Mouse (Mus musculus) yolk sac, embryonic 10.5 days (tissue): Measurements from ENCODE around the gene Psma6.
"Not testable (repeated sequence)": the region's sequence is repeated elsewhere in the genome, so short reads cannot be mapped to it uniquely, and the experiment has no call there.

ENCODE experiments used
- DNase-seq: peaks from one replicate; pipeline ENCODE4 v3.0.0-alpha.2; 2017; ENCODE audit warnings: low spot score

The Psma6 gene

DNA sequence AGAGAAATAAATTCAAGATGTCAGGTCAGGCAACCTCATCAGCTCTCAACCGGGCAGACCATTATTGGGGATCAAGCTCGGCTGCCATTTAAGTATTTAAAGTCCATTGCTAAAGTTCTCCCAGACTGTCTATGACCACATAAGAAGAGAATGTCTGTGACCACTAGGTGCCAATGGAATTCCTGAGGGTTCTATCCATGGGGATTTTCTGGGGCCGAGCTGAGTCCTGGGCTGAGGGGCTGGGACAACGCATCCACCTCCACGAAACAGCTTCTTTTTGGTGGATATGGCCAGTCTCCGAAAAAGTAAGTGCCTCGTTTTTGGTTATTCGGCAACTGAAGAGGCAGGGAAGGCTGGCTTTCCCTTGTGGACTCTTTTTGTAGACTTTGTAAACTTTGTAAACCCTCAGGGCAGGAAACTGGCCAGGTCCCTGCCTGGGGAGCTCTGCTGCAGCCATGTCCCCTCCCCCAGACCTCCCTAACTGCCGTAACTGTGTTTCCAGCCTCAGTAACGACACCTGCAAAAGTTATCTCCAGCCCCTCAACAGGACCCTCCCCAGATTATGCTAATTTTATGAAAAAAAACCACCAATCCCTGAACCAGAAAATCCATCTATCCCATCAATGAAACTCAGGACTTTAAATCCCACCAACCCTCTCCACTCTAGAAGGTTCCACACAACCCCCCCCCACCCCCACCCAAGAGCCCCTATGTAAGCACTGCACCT lies at the start of gene Psma6:
Gene Psma6, plus strand, starts transcription at position 200 of the 727 bp plus-strand sequence.
- no peak for DNase-seq

DNA sequence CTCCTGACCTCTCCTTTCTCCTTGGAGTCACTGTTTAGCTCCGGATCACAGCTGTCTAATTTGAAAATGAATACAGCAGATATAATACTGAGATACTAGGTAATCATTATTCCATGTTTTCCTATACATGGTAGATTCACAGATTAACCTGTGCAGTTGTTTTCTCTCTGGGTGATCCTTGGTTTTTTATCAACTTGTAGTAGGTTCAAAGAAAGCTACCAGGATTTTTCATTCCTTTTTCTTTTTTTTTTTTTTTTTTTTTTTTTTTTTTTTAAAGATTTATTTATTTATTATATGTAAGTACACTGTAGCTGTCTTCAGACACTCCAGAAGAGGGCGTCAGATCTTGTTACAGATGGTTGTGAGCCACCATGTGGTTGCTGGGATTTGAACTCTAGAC lies 45.5 kb upstream of the Psma6 start:
- not testable (repeated sequence) for DNase-seq

DNA sequence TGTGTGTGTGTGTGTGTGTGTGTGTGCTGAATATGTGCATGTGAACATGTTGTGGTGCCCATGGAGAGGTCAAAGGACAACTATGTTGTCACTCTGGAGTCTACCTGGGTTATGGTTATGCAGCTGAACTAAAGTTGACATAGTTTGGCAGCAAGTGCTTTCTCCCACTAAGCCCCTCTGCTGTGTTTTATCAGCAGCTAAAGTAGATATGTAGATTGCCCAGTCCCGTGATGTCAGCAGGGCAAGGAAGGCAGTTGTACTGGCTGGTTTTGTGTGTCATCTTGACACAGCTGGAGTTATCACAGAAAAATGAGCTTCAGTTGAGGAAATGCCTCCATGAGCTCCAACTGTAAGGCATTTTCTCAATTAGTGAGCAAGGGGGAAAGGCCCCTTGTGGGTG lies 41.0 kb upstream of the Psma6 start:
- DNase-seq: not testable (repeated sequence)

- no peak for DNase-seq
Measured at GRCm38 (mm10) chr12:55343998-55344397, 40.0 kb upstream of the Psma6 start.

- DNase-seq: no peak
Measured at GRCm38 (mm10) chr12:55344583-55344982, 39.4 kb upstream of the Psma6 start.

GRCm38 (mm10) chr12:55353423-55353822 lies 30.6 kb upstream of the Psma6 start:
- peak; percentile 8 for DNase-seq

DNA sequence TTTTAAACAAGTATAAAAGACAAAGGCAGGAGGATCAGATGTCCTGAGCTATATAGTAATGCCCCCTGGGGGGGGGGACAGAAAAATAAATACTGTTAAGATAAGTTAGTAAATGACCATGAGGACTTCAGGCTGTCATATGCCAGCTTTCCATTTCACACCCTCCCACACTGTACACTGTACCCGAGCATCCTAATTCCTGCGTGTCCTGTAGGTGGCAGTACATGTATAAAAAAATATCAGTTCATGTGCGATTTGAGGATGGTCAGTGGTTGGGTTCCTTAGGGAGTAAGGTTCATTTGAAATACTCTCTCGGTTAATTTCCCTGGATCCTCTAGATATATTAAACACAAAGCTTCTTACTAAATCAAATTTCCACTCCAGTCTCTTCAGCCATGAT lies 29.1 kb upstream of the Psma6 start:
- DNase-seq: peak; percentile 7

GRCm38 (mm10) chr12:55357303-55357702 lies 26.7 kb upstream of the Psma6 start:
- DNase-seq: no peak

DNA sequence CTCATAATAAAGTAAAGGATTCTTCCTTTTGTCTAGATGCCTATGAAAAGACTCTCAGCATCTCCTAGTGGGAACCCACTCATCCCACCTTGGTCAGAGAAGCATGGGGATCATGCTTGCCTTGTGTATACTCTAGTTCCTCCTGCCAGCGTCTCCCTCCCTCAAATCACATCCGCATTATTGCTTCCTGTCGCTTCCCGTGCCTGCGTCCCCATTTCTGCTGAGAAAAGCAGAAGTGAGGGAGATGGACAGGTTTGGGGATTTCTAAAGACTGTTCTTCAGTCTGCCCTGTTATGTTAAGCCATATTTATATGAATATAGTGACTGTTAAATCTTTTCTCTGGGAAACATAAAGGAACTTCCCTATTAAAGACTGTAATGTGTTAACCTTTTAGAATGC lies 23.1 kb upstream of the Psma6 start:
- no peak for DNase-seq

DNA sequence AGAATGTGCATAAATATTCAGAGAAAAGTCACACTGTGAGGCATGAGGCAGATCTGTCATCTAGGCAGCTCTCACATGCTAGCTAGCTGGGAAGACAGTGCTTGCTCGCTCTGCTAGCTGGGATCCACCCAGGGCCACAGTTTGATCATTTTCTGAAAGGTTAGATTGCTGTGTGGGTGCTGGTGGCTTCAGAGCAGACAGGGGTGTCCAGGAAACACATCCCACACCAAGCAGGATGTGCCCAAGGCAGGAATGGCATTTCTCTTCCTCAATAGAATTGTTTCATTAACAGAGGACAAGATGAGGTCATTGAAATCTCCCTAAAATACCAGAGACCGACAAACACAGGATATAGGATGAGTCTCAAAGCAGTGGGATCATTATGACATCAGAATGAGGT lies 18.9 kb upstream of the Psma6 start:
- DNase-seq: no peak

- DNase-seq: no peak
Measured at GRCm38 (mm10) chr12:55372424-55373055, 11.5 kb upstream of the Psma6 start.

GRCm38 (mm10) chr12:55376956-55377609 lies 6.9 kb upstream of the Psma6 start:
- peak; percentile 27 for DNase-seq

DNA sequence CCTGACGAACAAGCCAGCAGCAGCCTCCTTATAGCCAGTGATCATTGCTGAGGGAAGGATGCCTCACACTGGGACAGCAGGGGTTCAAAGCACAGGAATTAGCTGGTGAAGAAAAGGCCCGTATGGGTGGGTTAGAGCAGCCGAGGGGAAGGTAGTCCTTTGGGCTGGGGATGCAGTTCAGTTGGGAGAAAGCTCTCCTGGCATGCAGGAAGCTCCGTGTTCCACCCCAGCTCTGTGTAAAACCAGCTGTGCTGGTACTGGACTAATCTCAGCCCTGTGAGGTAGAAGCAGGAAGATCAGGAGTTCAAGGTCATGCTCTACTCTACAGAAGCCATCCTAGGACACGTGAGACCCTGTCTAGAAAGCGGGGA lies 6.4 kb upstream of the Psma6 start:
- no peak for DNase-seq

DNA sequence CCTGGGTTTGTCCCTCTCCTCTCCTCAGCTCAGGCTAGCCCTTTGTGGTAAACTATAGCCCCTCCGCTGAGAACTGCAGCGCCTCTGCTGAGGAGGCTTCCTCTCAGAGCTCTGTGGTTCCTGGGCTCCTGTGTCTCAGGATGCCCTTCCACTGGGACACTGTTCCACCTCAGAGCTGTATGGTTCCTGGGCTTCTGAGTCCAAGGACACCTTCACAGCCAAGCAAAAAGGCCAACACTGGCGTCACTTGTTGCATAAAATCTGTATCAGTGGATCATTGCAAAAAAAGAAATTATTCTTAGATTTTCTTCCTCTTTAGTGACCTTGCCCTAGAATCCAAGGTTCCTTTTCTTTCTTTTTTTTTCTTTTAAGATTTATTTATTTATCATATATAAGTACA lies 804 bp downstream of the Psma6 start:
- DNase-seq: no peak

- DNase-seq: no peak
Measured at GRCm38 (mm10) chr12:55385931-55386330, 1.9 kb downstream of the Psma6 start.

DNA sequence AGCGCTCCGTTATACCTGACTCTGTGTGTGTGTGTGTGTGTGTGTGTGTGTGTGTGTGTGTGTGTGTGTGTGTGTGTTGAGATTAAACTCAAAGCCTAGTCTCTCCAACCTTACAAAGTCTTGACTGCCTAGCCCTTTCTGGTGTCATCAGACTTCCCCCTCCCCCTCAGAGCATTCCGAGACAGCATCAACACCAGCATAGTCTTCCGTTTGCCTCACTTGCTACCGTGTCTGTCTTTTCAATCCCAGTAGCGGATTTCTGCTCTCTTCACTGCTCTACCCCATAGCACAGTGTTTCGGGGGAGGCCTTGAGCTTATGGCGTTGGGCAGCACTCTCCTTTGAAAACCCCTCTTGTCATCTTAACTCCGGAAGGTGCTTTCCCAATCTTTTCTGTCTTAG lies 2.4 kb downstream of the Psma6 start:
- no peak for DNase-seq

DNA sequence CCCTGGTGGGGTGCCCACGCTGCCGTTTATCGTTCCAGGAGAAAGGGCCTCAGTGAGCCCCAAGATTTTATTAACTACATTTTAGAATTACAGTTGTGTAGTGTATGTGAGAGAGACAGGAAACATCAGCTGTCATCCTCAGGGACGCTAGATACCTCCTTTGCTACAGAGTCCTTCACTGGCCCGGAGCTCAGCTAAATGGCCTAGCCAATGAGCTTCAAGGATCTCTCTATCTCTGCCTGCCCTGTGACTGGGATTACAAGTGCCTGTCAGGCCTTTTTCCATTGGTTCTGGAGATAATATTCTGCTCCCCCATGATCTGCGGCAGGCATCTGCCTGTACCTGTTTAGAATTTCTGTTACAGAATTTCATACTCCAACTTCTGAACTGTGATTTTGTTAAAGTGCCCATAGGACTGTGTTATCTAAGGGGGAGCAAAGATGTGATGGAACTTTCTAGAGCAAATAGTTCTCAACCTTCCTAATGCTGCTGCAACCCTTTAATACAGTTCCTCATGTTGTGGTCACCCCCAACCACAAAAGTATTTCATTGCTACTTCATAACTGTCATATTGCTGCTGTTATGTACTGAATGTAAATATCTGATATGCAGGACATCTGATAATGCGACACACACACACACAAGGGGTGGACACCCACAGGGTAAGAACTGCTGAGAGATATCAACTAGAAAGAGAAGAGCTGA lies 3.2 kb downstream of the Psma6 start:
- DNase-seq: no peak

DNA sequence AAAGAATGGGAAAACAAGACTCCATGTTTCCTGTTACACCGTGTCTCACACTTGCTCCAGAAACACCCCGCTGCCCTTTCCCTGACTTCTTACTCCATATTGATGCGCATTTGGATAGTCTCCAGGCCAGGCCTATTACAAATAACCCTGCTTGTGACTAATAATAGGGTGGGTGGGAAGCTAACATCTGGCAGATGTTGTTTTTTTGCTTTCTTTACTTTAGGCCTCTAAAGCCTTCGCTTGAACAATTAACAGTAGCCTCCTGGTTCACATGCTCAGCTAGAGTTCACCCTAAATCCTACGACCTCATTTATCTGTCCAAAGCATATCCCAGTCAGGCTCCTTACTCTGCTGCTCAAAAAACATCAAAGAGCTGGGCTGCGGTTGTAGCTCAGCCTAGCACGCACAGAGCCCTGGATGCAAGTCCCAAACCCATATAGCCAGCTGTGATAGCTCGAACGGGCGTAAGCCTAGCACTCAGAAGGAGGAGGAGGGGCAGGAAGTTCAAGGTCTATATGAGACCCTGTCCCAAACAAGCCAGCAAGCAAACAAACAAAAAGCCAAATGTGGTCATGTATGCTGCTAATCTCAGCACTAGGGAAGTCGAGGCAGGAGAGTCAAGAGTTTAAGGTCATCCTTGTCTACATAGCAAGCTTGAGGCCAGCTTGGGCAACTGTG lies 3.9 kb downstream of the Psma6 start:
- DNase-seq: no peak

DNA sequence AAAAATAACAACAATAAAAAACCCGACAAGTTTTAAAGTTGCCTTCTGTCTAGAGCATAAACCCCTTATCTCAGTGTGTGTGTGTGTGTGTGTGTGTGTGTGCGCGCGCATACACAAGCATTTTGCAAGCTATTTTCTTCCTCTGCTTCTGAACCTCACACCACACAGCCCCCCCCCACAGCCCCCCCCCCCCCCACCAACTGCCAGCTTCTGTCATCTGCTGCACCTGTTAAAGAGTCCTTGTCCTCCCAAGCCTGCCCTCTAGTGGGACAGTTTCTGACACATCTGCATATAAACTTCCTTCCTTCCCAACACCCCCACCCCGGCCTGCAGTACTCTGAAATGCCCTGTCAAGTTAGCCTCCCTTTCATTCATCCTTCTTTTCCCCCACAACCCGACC lies 4.5 kb downstream of the Psma6 start:
- DNase-seq: no peak

GRCm38 (mm10) chr12:55389132-55390081 lies 5.4 kb downstream of the Psma6 start:
- no peak for DNase-seq

GRCm38 (mm10) chr12:55392120-55392519 lies 8.1 kb downstream of the Psma6 start:
- DNase-seq: no peak
